Mouse (Mus musculus) CH12.LX (cell line): ENCODE data around the gene Prss58. TPM values are rescaled to one million over a fixed set of nuclear protein-coding genes. Genes with fewer than 3 reads are reported as not detected.
A peak's percentile ranks its signal among the peaks of the same experiment; 100 is the strongest.

Experiments used
- DNase-seq: peaks from one replicate; pipeline ENCODE4 v3.0.0-alpha.2; 2013; ENCODE audit errors: extremely low read depth
- H3K27ac ChIP-seq: 2 replicates; pipeline ENCODE4 v1.5.1; 2012; ENCODE audit warnings: low read depth, mild to moderate bottlenecking, control low read depth, moderate library complexity; ENCODE audit not compliant: insufficient read depth
- H3K27me3 ChIP-seq: replicated peaks from 2 replicates; pipeline ENCODE3; 2012; ENCODE audit warnings: inconsistent platforms
- H3K36me3 ChIP-seq, 2 experiments: replicated peaks in 1 of 2; 2 replicates each; pipeline versions ENCODE3 to v1.6.1; 2012; ENCODE audit warnings: inconsistent platforms in 1 of 2, low read length in 1 of 2, mild to moderate bottlenecking in 1 of 2, mixed read lengths in 1 of 2, moderate library complexity in 1 of 2; ENCODE audit not compliant: control insufficient read depth in 1 of 2, insufficient read depth in 1 of 2
- H3K4me1 ChIP-seq, 2 experiments: 2 replicates each; pipeline ENCODE4 v1.6.1; 2012; ENCODE audit warnings: inconsistent platforms in 1 of 2, moderate library complexity in 1 of 2; ENCODE audit not compliant: insufficient read depth in 2 of 2, control insufficient read depth in 1 of 2
- H3K4me2 ChIP-seq: 2 replicates; pipeline ENCODE4 v1.6.1; 2012; ENCODE audit warnings: low read depth, mild to moderate bottlenecking, control low read depth; ENCODE audit not compliant: poor library complexity, insufficient read depth, severe bottlenecking
- H3K4me3 ChIP-seq, 3 experiments: fragments of 150-350 bp in 1 of 3; sonication (generic) in 1 of 3; replicated peaks in 1 of 3; 2 replicates each; pipeline versions ENCODE3 to v1.5.1; 2011 to 2012; ENCODE audit warnings: low read depth in 2 of 3, low read length in 2 of 3, mild to moderate bottlenecking in 2 of 3, moderate library complexity in 2 of 3, control low read depth in 1 of 3, improper control_type of control experiment in 1 of 3, inconsistent platforms in 1 of 3, mixed read lengths in 1 of 3; ENCODE audit not compliant: poor library complexity in 1 of 3
- H3K79me2 ChIP-seq: replicated peaks from 2 replicates; pipeline ENCODE4 v1.6.1; 2012; ENCODE audit warnings: mild to moderate bottlenecking, moderate library complexity; ENCODE audit not compliant: control insufficient read depth, poor library complexity, insufficient read depth, severe bottlenecking; ENCODE audit errors: extremely low read depth
- H3K9ac ChIP-seq: 2 replicates; pipeline ENCODE4 v1.6.1; 2012; ENCODE audit warnings: low read depth, mild to moderate bottlenecking, control low read depth, moderate library complexity; ENCODE audit not compliant: insufficient read depth
- H3K9me3 ChIP-seq: replicated peaks from 2 replicates; pipeline ENCODE3; 2012; ENCODE audit warnings: low read length, inconsistent platforms, mixed read lengths
- BHLHE40 ChIP-seq: IDR thresholded peaks from 2 replicates; pipeline ENCODE4 v1.6.1; 2011; ENCODE audit warnings: mild to moderate bottlenecking, low read depth, low read length, improper control_type of control experiment
- CHD2 ChIP-seq: IDR thresholded peaks from 2 replicates; pipeline ENCODE4 v1.6.1; 2011; ENCODE audit warnings: low read length, improper control_type of control experiment
- CTCF ChIP-seq, 2 experiments: IDR thresholded peaks in 1 of 2; conservative IDR thresholded peaks in 1 of 2; 2 replicates each; pipeline ENCODE4 v1.5.1; 2011 to 2012; ENCODE audit warnings: low read depth in 2 of 2, low read length in 2 of 2, improper control_type of control experiment in 1 of 2, inconsistent platforms in 1 of 2, mild to moderate bottlenecking in 1 of 2, moderate library complexity in 1 of 2
- E2F4 ChIP-seq: IDR thresholded peaks from 2 replicates; pipeline ENCODE4 v1.6.1; 2011; ENCODE audit warnings: low read depth, low read length, improper control_type of control experiment; ENCODE audit not compliant: insufficient replicate concordance
- EP300 ChIP-seq: IDR thresholded peaks from 2 replicates; pipeline ENCODE4 v1.6.1; 2011; ENCODE audit warnings: low read length, improper control_type of control experiment
- ETS1 ChIP-seq: conservative IDR thresholded peaks from 2 replicates; pipeline ENCODE4 v1.6.1; 2012; ENCODE audit warnings: low read depth, mild to moderate bottlenecking, inconsistent platforms, low read length, improper control_type of control experiment, moderate library complexity
- GABPA ChIP-seq: IDR thresholded peaks from 2 replicates; pipeline ENCODE4 v1.6.1; 2012; ENCODE audit warnings: low read depth, low read length, improper control_type of control experiment, inconsistent platforms; ENCODE audit not compliant: insufficient replicate concordance
- HCFC1 ChIP-seq: IDR thresholded peaks from 2 replicates; pipeline ENCODE4 v1.6.1; 2012; ENCODE audit warnings: low read depth, mild to moderate bottlenecking, inconsistent platforms, low read length, improper control_type of control experiment
- IRF4 ChIP-seq: IDR thresholded peaks from 2 replicates; pipeline ENCODE4 v1.6.1; 2014; ENCODE audit warnings: low read depth, mild to moderate bottlenecking, inconsistent platforms, low read length, improper control_type of control experiment
- MAX ChIP-seq: IDR thresholded peaks from 2 replicates; pipeline ENCODE4 v1.6.1; 2011; ENCODE audit warnings: low read length, improper control_type of control experiment
- MXI1 ChIP-seq: IDR thresholded peaks from 2 replicates; pipeline ENCODE4 v1.6.1; 2011; ENCODE audit warnings: mild to moderate bottlenecking, low read depth, low read length, improper control_type of control experiment
- MYC ChIP-seq: IDR thresholded peaks from 2 replicates; pipeline ENCODE4 v1.6.1; 2011; ENCODE audit warnings: low read depth, mild to moderate bottlenecking, improper control_type of control experiment, low read length
- NELFE ChIP-seq: IDR thresholded peaks from 2 replicates; pipeline ENCODE4 v1.6.1; 2011; ENCODE audit warnings: low read depth, low read length, improper control_type of control experiment
- NRF1 ChIP-seq: IDR thresholded peaks from 2 replicates; pipeline ENCODE4 v1.6.1; 2014; ENCODE audit warnings: low read depth, mild to moderate bottlenecking, inconsistent platforms, low read length, improper control_type of control experiment, moderate library complexity
- PAX5 ChIP-seq: IDR thresholded peaks from 2 replicates; pipeline ENCODE4 v1.6.1; 2012; ENCODE audit warnings: low read length, inconsistent platforms, mixed read lengths
- RAD21 ChIP-seq: IDR thresholded peaks from 2 replicates; pipeline ENCODE4 v1.6.1; 2011; ENCODE audit warnings: low read depth, mild to moderate bottlenecking, low read length, improper control_type of control experiment, moderate library complexity
- RCOR1 ChIP-seq: conservative IDR thresholded peaks from 2 replicates; pipeline ENCODE4 v1.6.1; 2012; ENCODE audit warnings: low read depth, mild to moderate bottlenecking, inconsistent platforms, low read length, improper control_type of control experiment
- UBTF ChIP-seq: IDR thresholded peaks from 2 replicates; pipeline ENCODE4 v1.6.1; 2012; ENCODE audit warnings: low read depth, mild to moderate bottlenecking, inconsistent platforms, low read length, improper control_type of control experiment, moderate library complexity
- USF1 ChIP-seq: IDR thresholded peaks from 2 replicates; pipeline ENCODE4 v1.6.1; 2014; ENCODE audit warnings: low read depth, mild to moderate bottlenecking, inconsistent platforms, low read length, improper control_type of control experiment
- ZC3H11A ChIP-seq: IDR thresholded peaks from 2 replicates; pipeline ENCODE4 v1.6.1; 2012; ENCODE audit warnings: low read depth, mild to moderate bottlenecking, inconsistent platforms, low read length, improper control_type of control experiment
- ZKSCAN1 ChIP-seq: IDR thresholded peaks from 2 replicates; pipeline ENCODE4 v1.6.1; 2012; ENCODE audit warnings: low read depth, inconsistent platforms, low read length, improper control_type of control experiment, borderline replicate concordance
- dilution Hi-C: fragments of 300-500 bp; cut with MboI; formaldehyde crosslinking; loops from 2 replicates; pipeline ENCODE4 v1.14.3; 2020; ENCODE audit warnings: low sequenced_read_pairs; ENCODE audit not compliant: extremely low pct_unique_long_range_greater_than_20kb, extremely low pct_ligation_motif_present
- in situ Hi-C: fragments of 300-500 bp; cut with MboI; formaldehyde crosslinking; loops from 3 replicates; pipeline ENCODE4 v1.14.3; 2019; ENCODE audit warnings: low sequenced_read_pairs, low pct_ligation_motif_present, low pct_unique_long_range_greater_than_20kb, mixed read lengths
- polyA plus RNA-seq: library from polyadenylated mRNA; unstranded; fragments of >175 nt; gene quantifications from 2 replicates; pipeline ENCODE4 v1.2.1, GENCODE M21; 2012; ENCODE audit warnings: low read depth; ENCODE audit not compliant: insufficient read length
- total RNA-seq, 2 experiments: library from RNA; depleted of rRNA; stranded (reverse); fragments of 300-350 nt in 1 of 2; fragments of >200 nt in 1 of 2; gene quantifications; 2 replicates each; pipeline ENCODE4 v1.2.3; 2012 to 2014

Prss58 gene
- total and polyA plus RNA-seq, 3 experiments = not detected

GRCm38 (mm10) chr6:40887394-40887793 lies 12.8 kb downstream of the Prss58 start, which contains the start of gene Moxd2:
Moxd2 (minus strand) TSS chr6:40887494.
- TF ChIP-seq ZC3H11A (no peak), CHD2 (no peak), USF1 (no peak), RAD21 (no peak), MYC (no peak), CTCF (conservative IDR thresholded peaks at IDR 0.05 in 1 of 2, IDR thresholded peaks at IDR 0.05 in 1 of 2; ENCODE audit: low read depth in 2 of 2, low read length in 2 of 2) (no peak), RCOR1 (no peak), BHLHE40 (no peak), UBTF (no peak), NELFE (no peak), GABPA (no peak), MAX (no peak), ZKSCAN1 (no peak), ETS1 (no peak), EP300 (no peak), PAX5 (no peak)
- no peaks in the 10 kb centered on the region for H3K9me3 ChIP-seq
- in situ Hi-C loops (no loop called here), dilution Hi-C loops (no loop called here)
- no peak for DNase-seq
- no peak within 1 kb of the TSS for H3K27ac ChIP-seq
- H3K27me3 ChIP-seq = no peaks in the 10 kb centered on the region
- H3K79me2 ChIP-seq = no peaks in the 10 kb centered on the region
- no peak within 1 kb of the TSS for H3K4me2 ChIP-seq
- H3K9ac ChIP-seq = no peak within 1 kb of the TSS
- H3K36me3 ChIP-seq = no peaks in the 10 kb centered on the region
- H3K4me3 ChIP-seq = no peak within 1 kb of the TSS
- H3K4me1 ChIP-seq = peaks cover 0 to 10% of the 10 kb centered on the region in 2 experiments; a peak in 2 of 4 replicates

DNA sequence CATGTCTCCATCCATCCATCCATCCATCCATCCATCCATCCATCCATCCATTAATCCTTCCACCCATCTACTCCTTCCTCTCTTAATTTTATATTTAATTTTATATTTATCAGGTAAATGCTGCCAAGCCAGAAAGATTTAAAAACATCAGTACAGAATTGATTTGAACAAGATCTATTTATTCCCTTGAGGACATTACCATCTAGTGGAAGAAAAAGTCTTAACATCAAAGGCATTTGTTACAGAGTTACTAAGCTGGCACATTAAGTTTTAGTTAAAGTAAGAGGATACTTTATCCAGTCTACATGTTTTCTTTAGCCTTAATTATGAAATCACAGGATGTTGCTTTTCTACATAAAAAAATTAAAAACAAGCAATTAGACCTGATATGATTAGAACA lies 54.9 kb downstream of the Prss58 start:
- Histone ChIP-seq H3K36me3 (no peaks in the 10 kb centered on the region), H3K9ac (no peak overlapping the region), H3K4me2 (no peak overlapping the region), H3K27ac (no peak overlapping the region), H3K9me3 (no peaks in the 10 kb centered on the region), H3K4me3 (no peak overlapping the region), H3K27me3 (no peaks in the 10 kb centered on the region), H3K79me2 (no peaks in the 10 kb centered on the region), H3K4me1 (peaks cover 0 to 4% of the 10 kb centered on the region in 2 experiments; a peak in 2 of 4 replicates)
- TF ChIP-seq CTCF (conservative IDR thresholded peaks at IDR 0.05 in 1 of 2, IDR thresholded peaks at IDR 0.05 in 1 of 2; ENCODE audit: low read depth in 2 of 2, low read length in 2 of 2) (peak in 1 of 2 experiments; percentile 42; a peak in 1 of 4 replicates), RAD21 (peak; percentile 56), IRF4 (no peak), E2F4 (no peak), NRF1 (no peak), HCFC1 (no peak), ETS1 (no peak), GABPA (no peak), MXI1 (no peak)
- DNase-seq = no peak
- dilution Hi-C loops (no loop called here), in situ Hi-C loops (no loop called here)

Other genes starting within 250 kb of the Prss58 start
- gene Moxd2, start 12.9 kb downstream of the Prss58 start, total RNA-seq (2012; rRNA removed) = not detected in 2 replicates
- not detected in 2 replicates for gene Moxd2, start 12.9 kb downstream of the Prss58 start, total RNA-seq (2014; rRNA removed)
- gene Moxd2, start 12.9 kb downstream of the Prss58 start, polyA plus RNA-seq = not detected in 2 replicates
- gene 1700074P13Rik, start 40.2 kb upstream of the Prss58 start, total RNA-seq (2012; rRNA removed) = not detected in 2 replicates
- gene 1700074P13Rik, start 40.2 kb upstream of the Prss58 start, total RNA-seq (2014; rRNA removed) = not detected in 2 replicates
- gene 1700074P13Rik, start 40.2 kb upstream of the Prss58 start, polyA plus RNA-seq = not detected in 2 replicates
- not detected in 2 replicates for gene Gm4744, start 51.5 kb upstream of the Prss58 start, total RNA-seq (2012; rRNA removed)
- gene Gm4744, start 51.5 kb upstream of the Prss58 start, total RNA-seq (2014; rRNA removed) = not detected in 2 replicates
- gene Gm4744, start 51.5 kb upstream of the Prss58 start, polyA plus RNA-seq = not detected in 2 replicates
- not detected in 2 replicates for gene 1810009J06Rik, start 64.4 kb upstream of the Prss58 start, total RNA-seq (2012; rRNA removed)
- not detected in 2 replicates for gene 1810009J06Rik, start 64.4 kb upstream of the Prss58 start, total RNA-seq (2014; rRNA removed)
- gene 1810009J06Rik, start 64.4 kb upstream of the Prss58 start, polyA plus RNA-seq = not detected in 2 replicates
- not detected in 2 replicates for gene Gm2663, start 99.1 kb upstream of the Prss58 start, total RNA-seq (2012; rRNA removed)
- gene Gm2663, start 99.1 kb upstream of the Prss58 start, total RNA-seq (2014; rRNA removed) = not detected in 2 replicates
- not detected in 2 replicates for gene Gm2663, start 99.1 kb upstream of the Prss58 start, polyA plus RNA-seq
- not detected in 2 replicates for gene 2210010C04Rik, start 135.1 kb upstream of the Prss58 start, total RNA-seq (2012; rRNA removed)
- gene 2210010C04Rik, start 135.1 kb upstream of the Prss58 start, total RNA-seq (2014; rRNA removed) = not detected in 2 replicates
- gene 2210010C04Rik, start 135.1 kb upstream of the Prss58 start, polyA plus RNA-seq = not detected in 2 replicates